Mouse (Mus musculus) CD8-positive naive resting alpha-beta T cell, adult 2 months (primary cell): Measurements from ENCODE around the gene Actl6b.
"Not testable (repeated sequence)": the region's sequence is repeated elsewhere in the genome, so short reads cannot be mapped to it uniquely, and the experiment has no call there.

ENCODE experiments used
- DNase-seq, 2 experiments: peaks; one replicate each; pipeline ENCODE4 v3.0.0; 2022; ENCODE audit warnings: low read depth in 2 of 2, low spot score in 2 of 2

Actl6b gene

GRCm38 (mm10) chr5:137600281-137600618 is 46.9 kb downstream of the Actl6b start:
- DNase-seq: no peak

- peak; percentile 89 to 95 for DNase-seq
These were observed 47.5 kb downstream of the Actl6b start, which contains the start of gene Mospd3 for GRCm38 (mm10) chr5:137600619-137601364. Gene Mospd3, minus strand, starts transcription at chr5:137601058.

GRCm38 (mm10) chr5:137601365-137601729 is 48.0 kb downstream of the Actl6b start:
- no peak for DNase-seq

- no peak for DNase-seq
These were observed 54.7 kb downstream of the Actl6b start for GRCm38 (mm10) chr5:137607860-137608653.

- no peak for DNase-seq
These were observed 55.4 kb downstream of the Actl6b start for GRCm38 (mm10) chr5:137608654-137609190.

GRCm38 (mm10) chr5:137609292-137609691 is 56.0 kb downstream of the Actl6b start:
- no peak for DNase-seq

GRCm38 (mm10) chr5:137610056-137610455 is 56.7 kb downstream of the Actl6b start:
- DNase-seq: no peak

GRCm38 (mm10) chr5:137610548-137611244 is 57.4 kb downstream of the Actl6b start:
- DNase-seq: no peak

GRCm38 (mm10) chr5:137611245-137611602 is 57.9 kb downstream of the Actl6b start:
- DNase-seq: no peak

GRCm38 (mm10) chr5:137613076-137613475 is 59.8 kb downstream of the Actl6b start:
- DNase-seq: no peak

GRCm38 (mm10) chr5:137613550-137613949 is 60.2 kb downstream of the Actl6b start, which contains the start of gene Pcolce:
Gene Pcolce, minus strand, starts transcription at chr5:137613784.
- DNase-seq: no peak

- DNase-seq: not testable (repeated sequence)
These were observed 61.6 kb downstream of the Actl6b start for GRCm38 (mm10) chr5:137614921-137615320.

GRCm38 (mm10) chr5:137615347-137615746 is 62.0 kb downstream of the Actl6b start:
- DNase-seq: no peak
